Mouse (Mus musculus) bone marrow, adult 2 months (tissue): ENCODE data around the gene Smim27. TPM values are rescaled to one million over a fixed set of nuclear protein-coding genes. Genes with fewer than 3 reads are reported as not detected.

ENCODE experiments used
- H3K27ac ChIP-seq: fragments of 200-500 bp; 2 replicates; pipeline ENCODE4 v1.5.1; 2012; ENCODE audit warnings: low read depth, mild to moderate bottlenecking, control low read depth, inconsistent platforms, low read length; ENCODE audit not compliant: control insufficient read depth, poor library complexity, insufficient read depth
- H3K4me1 ChIP-seq: fragments of 200-500 bp; 2 replicates; pipeline ENCODE4 v1.6.1; 2011; ENCODE audit warnings: low read length; ENCODE audit not compliant: control insufficient read depth, insufficient read depth
- H3K4me3 ChIP-seq: fragments of 200-500 bp; replicated peaks from 2 replicates; pipeline ENCODE3; 2011; ENCODE audit warnings: mild to moderate bottlenecking, low read depth, low read length, control low read depth; ENCODE audit not compliant: control insufficient read depth
- CTCF ChIP-seq: fragments of 200-500 bp; IDR thresholded peaks from 2 replicates; pipeline ENCODE4 v1.5.1; 2011; ENCODE audit warnings: low read length, control low read depth; ENCODE audit not compliant: control insufficient read depth, insufficient read depth
- POLR2A ChIP-seq: fragments of 200-500 bp; IDR thresholded peaks from 2 replicates; pipeline ENCODE4 v1.6.1; 2011; ENCODE audit warnings: low read depth, mild to moderate bottlenecking, control low read depth, low read length, borderline replicate concordance; ENCODE audit not compliant: control insufficient read depth
- WGBS: fragments of 180-500 bp; shearing (Covaris S2); methylation state at CpG from one replicate; pipeline ENCODE4 v1.1.7; 2018; 5-methylcytosine and 5-hydroxymethylcytosine counted together
- polyA plus RNA-seq: library from polyadenylated mRNA; stranded (reverse); fragments of >200 nt; gene quantifications from 2 replicates; pipeline ENCODE4 v1.2.4, GENCODE M21; 2011; ENCODE audit warnings: low replicate concordance; ENCODE audit not compliant: missing spikeins, insufficient read depth, insufficient read length

Gene Smim27
- polyA plus RNA-seq, 1 experiment, result 12.2 TPM

DNA sequence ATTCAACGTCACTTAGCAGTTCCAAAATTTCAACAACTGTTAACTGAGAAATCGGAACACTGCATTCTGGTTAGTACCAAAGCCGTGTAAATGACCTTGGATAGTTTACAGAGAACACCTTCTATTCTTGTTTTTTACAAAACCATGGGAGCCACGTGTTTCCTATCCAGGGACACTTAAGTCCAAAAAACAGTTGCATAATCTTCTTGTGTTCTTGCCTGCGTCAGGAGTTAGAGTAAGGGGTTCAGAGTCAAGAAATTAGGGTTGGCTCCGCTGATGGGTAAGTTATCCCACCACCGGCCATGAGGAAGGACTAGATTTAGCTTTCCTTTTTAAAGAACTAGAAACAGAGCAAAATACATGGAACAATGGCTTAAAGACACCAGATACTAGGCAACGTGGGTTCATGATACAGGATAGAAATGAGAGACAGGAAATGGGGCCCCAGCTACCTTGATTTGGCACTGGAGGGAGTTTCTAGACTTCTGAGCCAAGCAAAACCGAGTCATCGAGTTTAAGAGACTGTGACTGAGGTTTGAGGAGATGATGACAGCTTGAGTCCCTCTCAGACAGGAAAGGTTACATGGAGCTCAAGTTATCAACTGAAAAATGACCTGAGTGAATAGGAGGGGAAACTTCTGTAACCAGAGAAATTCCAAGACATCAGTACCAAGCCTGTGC lies 33.2 kb downstream of the Smim27 start:
- Histone ChIP-seq H3K4me1 (peaks cover 2% of the 10 kb centered on the region), H3K27ac (no peak overlapping the region), H3K4me3 (no peak overlapping the region)
- 38% methylated on average over 10 of the region's 10 CpGs for WGBS
- TF ChIP-seq POLR2A, result no peak
- TF ChIP-seq CTCF, result no peak

GRCm38 (mm10) chr4:40309682-40310081 lies 40.3 kb downstream of the Smim27 start:
- Histone ChIP-seq H3K4me3 (no peak overlapping the region), H3K27ac (no peak overlapping the region), H3K4me1 (peaks cover 3% of the 10 kb centered on the region)
- no peak for TF ChIP-seq POLR2A
- TF ChIP-seq CTCF, result no peak

DNA sequence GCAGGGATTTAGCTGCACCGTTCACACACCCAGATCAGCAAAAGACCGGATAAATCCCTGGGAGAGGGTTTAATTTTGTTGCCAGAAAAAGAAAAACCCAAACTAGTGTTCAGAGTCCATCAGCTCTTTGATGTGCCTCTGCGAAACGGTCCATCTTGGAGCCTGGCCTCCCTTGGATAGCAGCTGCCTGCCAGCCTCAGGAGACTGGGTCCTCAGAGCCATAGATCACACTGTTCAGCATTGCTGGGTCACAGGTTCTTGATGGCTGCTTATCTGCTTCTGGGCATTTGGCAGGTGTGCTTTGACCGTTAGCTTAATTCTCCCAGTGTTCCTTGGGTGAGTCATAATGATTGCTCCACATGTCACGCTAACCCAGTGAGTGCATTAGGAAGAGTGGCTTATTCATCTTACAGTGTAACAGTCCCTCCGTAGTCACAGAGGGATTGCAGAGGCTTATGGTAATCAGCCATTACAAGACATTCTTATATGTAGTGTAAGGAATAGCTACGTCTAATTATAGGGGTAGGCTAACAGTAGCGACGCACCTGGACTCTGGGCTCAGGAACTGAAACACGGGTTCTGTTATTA lies 41.5 kb downstream of the Smim27 start:
- TF ChIP-seq CTCF, result no peak
- TF ChIP-seq POLR2A, result no peak
- no peak overlapping the region for H3K4me3 ChIP-seq
- H3K27ac ChIP-seq, result no peak overlapping the region
- 76% methylated on average over 11 of the region's 11 CpGs for WGBS
- peaks cover 3% of the 10 kb centered on the region for H3K4me1 ChIP-seq

GRCm38 (mm10) chr4:40312213-40312612 lies 42.8 kb downstream of the Smim27 start:
- whole genome bisulfite sequencing, result 66% methylated on average over 1 of the region's 1 CpGs
- Histone ChIP-seq H3K4me1 (peaks cover 3% of the 10 kb centered on the region), H3K4me3 (no peak overlapping the region), H3K27ac (no peak overlapping the region)
- TF ChIP-seq POLR2A, result no peak
- no peak for TF ChIP-seq CTCF

DNA sequence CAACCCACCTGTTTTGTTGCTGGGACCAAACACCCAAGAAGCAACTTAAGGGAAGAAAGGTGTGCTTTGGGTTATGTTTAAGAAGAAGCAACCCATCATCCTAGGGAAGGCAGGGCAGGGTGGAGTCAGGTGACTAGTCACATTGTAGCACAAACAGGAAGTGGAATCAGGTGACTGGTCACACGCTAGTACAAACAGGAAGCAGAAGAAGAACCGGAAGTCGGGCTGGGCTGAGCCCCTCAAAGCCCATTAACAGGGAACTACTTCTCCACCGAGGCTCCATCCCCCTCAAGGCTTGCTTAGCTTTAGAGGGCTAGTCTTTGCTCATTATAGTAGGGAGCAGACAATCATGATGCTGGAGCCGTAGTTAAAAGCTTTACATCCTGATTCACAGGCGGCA lies 43.6 kb downstream of the Smim27 start:
- WGBS, result 37% methylated on average over 6 of the region's 6 CpGs
- H3K4me3 ChIP-seq, result no peak overlapping the region
- H3K4me1 ChIP-seq, result peaks cover 3% of the 10 kb centered on the region
- no peak overlapping the region for H3K27ac ChIP-seq
- no peak for TF ChIP-seq CTCF
- no peak for TF ChIP-seq POLR2A

DNA sequence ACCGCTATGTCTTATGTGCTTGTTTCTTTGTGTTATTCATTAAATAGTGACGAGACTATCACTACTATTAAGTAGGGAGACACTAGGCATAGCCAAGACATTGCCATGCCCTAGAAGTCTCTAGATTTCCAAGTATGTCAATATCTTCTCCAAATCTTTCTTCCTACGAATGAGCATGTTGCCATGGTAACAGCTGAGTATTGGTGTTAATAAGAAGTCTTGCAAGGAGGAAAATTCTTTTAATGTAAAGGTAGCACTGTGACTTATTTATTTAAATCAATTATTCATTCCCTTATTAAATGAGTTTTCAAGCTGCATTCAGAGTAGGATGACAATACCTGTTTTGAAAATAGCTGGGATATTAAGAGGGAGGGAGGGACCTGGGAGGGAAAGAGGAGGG lies 48.0 kb downstream of the Smim27 start:
- H3K27ac ChIP-seq, result no peak overlapping the region
- TF ChIP-seq POLR2A (no peak), CTCF (no peak)
- no peak overlapping the region for H3K4me3 ChIP-seq
- peaks cover 3% of the 10 kb centered on the region for H3K4me1 ChIP-seq
- WGBS, result 81% methylated on average over 3 of the region's 3 CpGs

Other genes starting within 250 kb of the Smim27 start
- gene Aco1, start 126.5 kb upstream of the Smim27 start, polyA plus RNA-seq, result 6.8 and 15.7 TPM in 2 replicates
- 11.1 and 17.6 TPM in 2 replicates for gene Ddx58, start 29.8 kb upstream of the Smim27 start, polyA plus RNA-seq
- gene Topors, start 271 bp downstream of the Smim27 start, polyA plus RNA-seq, result 7.9 and 20.6 TPM in 2 replicates
- gene Ndufb6, start 9.8 kb downstream of the Smim27 start, polyA plus RNA-seq, result 30.4 and 44.1 TPM in 2 replicates
- not detected in 2 replicates for gene Tmem215, start 202.6 kb downstream of the Smim27 start, polyA plus RNA-seq